13 mouse cellular contexts compared by ENCODE assay signal in the genomic region with DNA sequence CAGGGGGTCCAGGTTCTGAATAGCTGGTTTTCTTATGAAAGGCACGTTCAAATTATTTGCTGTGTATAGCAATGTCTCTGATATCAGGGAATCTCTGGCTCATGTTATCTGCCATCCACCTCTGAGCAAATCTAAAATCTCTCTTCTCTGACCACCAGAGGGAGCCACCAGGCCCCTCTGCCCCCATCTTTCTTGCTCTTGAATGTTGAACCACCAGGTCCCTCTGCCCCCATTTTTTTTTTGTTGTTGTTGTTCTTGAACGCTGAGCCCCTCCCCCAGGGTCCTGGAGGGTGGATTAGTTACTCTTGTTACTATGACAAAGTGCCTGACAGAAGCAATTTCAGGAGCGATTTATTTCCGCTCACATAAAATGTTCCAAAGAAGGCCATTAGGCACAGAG.
A peak's percentile ranks its signal among the peaks of the same experiment; 100 is the strongest.
DNase-seq lines count a peak whose midpoint lies in the region; ATAC-seq and TF ChIP-seq lines count a peak whose summit lies in the region.
"Had no signal": no experiment of that assay in that cellular context is flagged by ENCODE, and none has a peak within 500 bp of the region (broad histone marks: within the 10 kb centered on the region; RNA-seq: fewer than 3 reads in every experiment).

No protein-coding gene starts in this region.

- TF ChIP-seq CTCF in cerebellum, adult 2 months (IDR thresholded peaks at IDR 0.05; ENCODE audit: borderline replicate concordance, insufficient read depth, low read depth, low read length) = peak; percentile 25; the same call in 1 of the 2 replicates
- peak; percentile 30; the same call in 1 of the 2 replicates for TF ChIP-seq CTCF in liver, adult 2 months (IDR thresholded peaks at IDR 0.05; ENCODE audit: low read depth, low read length)
- TF ChIP-seq CTCF in CH12.LX (conservative IDR thresholded peaks at IDR 0.05 in 1 of 2, IDR thresholded peaks at IDR 0.05 in 1 of 2; ENCODE audit: low read depth in 2 of 2, low read length in 2 of 2) = peak; percentile 45 to 75

- H3K36me3 ChIP-seq in liver, adult 2 months (ENCODE audit: control insufficient read depth, insufficient read depth, low read length) = no peaks in the 10 kb centered on the region
- H3K36me3 ChIP-seq in liver, embryonic 12.5 days = no peaks in the 10 kb centered on the region
- H3K36me3 ChIP-seq in CH12.LX (replicated peaks in 1 of 2; ENCODE audit: control insufficient read depth in 1 of 2, insufficient read depth in 1 of 2, low read length in 1 of 2) = no peaks in the 10 kb centered on the region
- H3K36me3 ChIP-seq in embryonic facial prominence, embryonic 13.5 days = no peaks in the 10 kb centered on the region
- H3K36me3 ChIP-seq in kidney, embryonic 14.5 days (ENCODE audit: control insufficient read depth, insufficient read depth, low read length) = no peaks in the 10 kb centered on the region
- H3K36me3 ChIP-seq: embryonic facial prominence, embryonic 15.5 days; limb, embryonic 13.5 days; stomach, embryonic 15.5 days had no signal

- H3K4me3 ChIP-seq in cerebellum, adult 2 months (replicated peaks; ENCODE audit: insufficient read depth, low read depth, low read length) = no peak overlapping the region
- no peak overlapping the region for H3K4me3 ChIP-seq in liver, adult 2 months (ENCODE audit: insufficient read depth, low read depth, low read length)
- H3K4me3 ChIP-seq in liver, embryonic 12.5 days = no peak overlapping the region
- H3K4me3 ChIP-seq in CH12.LX (replicated peaks in 1 of 3; ENCODE audit: low read depth in 2 of 3, low read length in 2 of 3, poor library complexity in 1 of 3) = no peak overlapping the region
- H3K4me3 ChIP-seq in embryonic facial prominence, embryonic 13.5 days = no peak overlapping the region
- no peak overlapping the region for H3K4me3 ChIP-seq in kidney, embryonic 14.5 days (ENCODE audit: low read length)
- H3K4me3 ChIP-seq: embryonic facial prominence, embryonic 15.5 days; limb, embryonic 13.5 days; stomach, embryonic 15.5 days had no signal

- no peaks in the 10 kb centered on the region for H3K79me2 ChIP-seq in liver, adult 2 months (ENCODE audit: control insufficient read depth, insufficient read depth, low read length)
- no peaks in the 10 kb centered on the region for H3K79me2 ChIP-seq in CH12.LX (replicated peaks; ENCODE audit: control insufficient read depth, extremely low read depth, insufficient read depth, poor library complexity, severe bottlenecking)

- TF ChIP-seq POLR2A in cerebellum, adult 2 months (IDR thresholded peaks at IDR 0.05; ENCODE audit: borderline replicate concordance, insufficient read depth, low read length) = no peak
- no peak for TF ChIP-seq POLR2A in liver, adult 2 months (IDR thresholded peaks at IDR 0.05; ENCODE audit: extremely low read depth, insufficient read depth, low read length)
- no peak for TF ChIP-seq POLR2A in CH12.LX (IDR thresholded peaks at IDR 0.05; ENCODE audit: low read depth, low read length)

- no peaks in the 10 kb centered on the region for H3K27me3 ChIP-seq in cerebellum, adult 2 months (ENCODE audit: control insufficient read depth, insufficient read depth, low read length)
- H3K27me3 ChIP-seq in liver, adult 2 months (ENCODE audit: control insufficient read depth, insufficient read depth, low read length) = no peaks in the 10 kb centered on the region
- no peaks in the 10 kb centered on the region for H3K27me3 ChIP-seq in liver, embryonic 12.5 days (replicated peaks)
- H3K27me3 ChIP-seq in CH12.LX (replicated peaks) = peaks cover 54% of the 10 kb centered on the region
- H3K27me3 ChIP-seq in embryonic facial prominence, embryonic 13.5 days = no peaks in the 10 kb centered on the region
- H3K27me3 ChIP-seq in kidney, embryonic 14.5 days (ENCODE audit: control insufficient read depth, insufficient read depth, low read length) = no peaks in the 10 kb centered on the region
- H3K27me3 ChIP-seq: embryonic facial prominence, embryonic 15.5 days; limb, embryonic 13.5 days; stomach, embryonic 15.5 days had no signal

- in situ Hi-C loops in CH12.LX (cut with MboI; ENCODE audit: low pct_ligation_motif_present, low pct_unique_long_range_greater_than_20kb, low sequenced_read_pairs) = no loop called here

- no peak for ATAC-seq in liver, embryonic 12.5 days
- no peak for ATAC-seq in embryonic facial prominence, embryonic 13.5 days (ENCODE audit: insufficient number of reproducible peaks, insufficient read depth, low FRiP score, low TSS enrichment, low read depth)
- no peak for ATAC-seq in kidney, embryonic 14.5 days (ENCODE audit: low FRiP score, low TSS enrichment)
- ATAC-seq: activated CD4-positive, CD25-positive, alpha-beta regulatory T cell, adult 4 months had no signal

- WGBS in cerebellum, adult 2 months = 56% methylated on average over 4 of the region's 4 CpGs
- 49% methylated on average over 4 of the region's 4 CpGs for WGBS in liver, adult 2 months
- 37% methylated on average over 4 of the region's 4 CpGs for WGBS in liver, embryonic 12.5 days (ENCODE audit: insufficient replicate concordance)
- WGBS in embryonic facial prominence, embryonic 13.5 days = 51% methylated on average over 4 of the region's 4 CpGs
- WGBS in kidney, embryonic 14.5 days = 46% methylated on average over 4 of the region's 4 CpGs

- DNase-seq in cerebellum, adult 2 months = no peak
- DNase-seq in cerebellum, postnatal 36 days = no peak
- DNase-seq in liver, adult 2 months (ENCODE audit: extremely low read depth, low read depth, low spot score) = no peak
- peak; percentile 33 for DNase-seq in CH12.LX (ENCODE audit: extremely low read depth)
- DNase-seq in frontal cortex, postnatal 14 days (ENCODE audit: low spot score in 2 of 2) = no peak
- DNase-seq: heart, postnatal 36 days had no signal

- no peaks in the 10 kb centered on the region for H3K9me3 ChIP-seq in liver, embryonic 12.5 days (replicated peaks)
- H3K9me3 ChIP-seq in CH12.LX (replicated peaks; ENCODE audit: low read length) = no peaks in the 10 kb centered on the region
- H3K9me3 ChIP-seq in embryonic facial prominence, embryonic 13.5 days = no peaks in the 10 kb centered on the region
- H3K9me3 ChIP-seq in kidney, embryonic 14.5 days (ENCODE audit: control insufficient read depth, low read length) = no peaks in the 10 kb centered on the region
- H3K9me3 ChIP-seq: embryonic facial prominence, embryonic 15.5 days; limb, embryonic 13.5 days; stomach, embryonic 15.5 days had no signal

- H3K4me1 ChIP-seq in cerebellum, adult 2 months (ENCODE audit: control insufficient read depth, insufficient read depth, low read length) = no peaks in the 10 kb centered on the region
- no peaks in the 10 kb centered on the region for H3K4me1 ChIP-seq in liver, adult 2 months (ENCODE audit: control insufficient read depth, insufficient read depth, low read length)
- H3K4me1 ChIP-seq in liver, embryonic 12.5 days = no peaks in the 10 kb centered on the region
- H3K4me1 ChIP-seq in CH12.LX (ENCODE audit: control insufficient read depth in 1 of 2, insufficient read depth in 2 of 2) = no peaks in the 10 kb centered on the region
- H3K4me1 ChIP-seq in embryonic facial prominence, embryonic 13.5 days = peaks cover 19% of the 10 kb centered on the region
- H3K4me1 ChIP-seq in kidney, embryonic 14.5 days (ENCODE audit: control insufficient read depth, insufficient read depth, low read length) = no peaks in the 10 kb centered on the region
- H3K4me1 ChIP-seq: limb, embryonic 13.5 days; stomach, embryonic 15.5 days had no signal

- H3K27ac ChIP-seq in cerebellum, adult 2 months (ENCODE audit: insufficient read depth, low read length) = no peak overlapping the region
- no peak overlapping the region for H3K27ac ChIP-seq in liver, adult 2 months (replicated peaks; ENCODE audit: insufficient read depth, low read depth, low read length)
- H3K27ac ChIP-seq in liver, embryonic 12.5 days = no peak overlapping the region
- no peak overlapping the region for H3K27ac ChIP-seq in CH12.LX (ENCODE audit: insufficient read depth, low read depth)
- 0 out of 2 replicates have a peak overlapping the region, but pooled peaks have one; percentile 4 for H3K27ac ChIP-seq in embryonic facial prominence, embryonic 13.5 days
- H3K27ac ChIP-seq in kidney, embryonic 14.5 days (ENCODE audit: low read depth, low read length) = no peak overlapping the region
- H3K27ac ChIP-seq: embryonic facial prominence, embryonic 15.5 days; limb, embryonic 13.5 days; stomach, embryonic 15.5 days had no signal

- dilution Hi-C loops in CH12.LX (cut with MboI; ENCODE audit: extremely low pct_ligation_motif_present, extremely low pct_unique_long_range_greater_than_20kb, low sequenced_read_pairs) = no loop called here

- no peak overlapping the region for H3K9ac ChIP-seq in liver, adult 2 months (ENCODE audit: low read depth, low read length)
- H3K9ac ChIP-seq in liver, embryonic 12.5 days = no peak overlapping the region
- H3K9ac ChIP-seq in CH12.LX (ENCODE audit: insufficient read depth, low read depth) = no peak overlapping the region
- H3K9ac ChIP-seq in embryonic facial prominence, embryonic 13.5 days = no peak overlapping the region
- H3K9ac ChIP-seq in kidney, embryonic 14.5 days (ENCODE audit: low read depth, low read length) = no peak overlapping the region
- H3K9ac ChIP-seq: embryonic facial prominence, embryonic 15.5 days; limb, embryonic 13.5 days; stomach, embryonic 15.5 days had no signal

- no peak overlapping the region for H3K4me2 ChIP-seq in liver, embryonic 12.5 days
- H3K4me2 ChIP-seq in CH12.LX (ENCODE audit: insufficient read depth, low read depth, poor library complexity, severe bottlenecking) = no peak overlapping the region
- H3K4me2 ChIP-seq in embryonic facial prominence, embryonic 13.5 days = no peak overlapping the region
- H3K4me2 ChIP-seq in kidney, embryonic 14.5 days (replicated peaks; ENCODE audit: low read depth, low read length) = no peak overlapping the region
- H3K4me2 ChIP-seq: embryonic facial prominence, embryonic 15.5 days; limb, embryonic 13.5 days; stomach, embryonic 15.5 days had no signal

- TF ChIP-seq EP300 in CH12.LX (IDR thresholded peaks at IDR 0.05; ENCODE audit: low read length) = no peak

- peak; percentile 38 for TF ChIP-seq RAD21 in CH12.LX (IDR thresholded peaks at IDR 0.05; ENCODE audit: low read depth, low read length)

TF ChIP-seq in CH12.LX, 34 proteins besides CTCF, POLR2A, EP300 and RAD21:
- TF ChIP-seq SMC3 (IDR thresholded peaks at IDR 0.05; ENCODE audit: low read depth, low read length) (peak; percentile 64), E2F4 (IDR thresholded peaks at IDR 0.05; ENCODE audit: insufficient replicate concordance, low read depth, low read length) (no peak), ZNF384 (IDR thresholded peaks at IDR 0.05; ENCODE audit: low read depth, low read length) (no peak), TCF12 (IDR thresholded peaks at IDR 0.05; ENCODE audit: low read depth, low read length) (no peak)
